Mouse (Mus musculus) hindbrain, embryonic 11.5 days (tissue): ENCODE measurements around the gene Tcp10a. TPM values are rescaled to one million over a fixed set of nuclear protein-coding genes. Genes with fewer than 3 reads are reported as not detected.
"Not testable (repeated sequence)": the region's sequence is repeated elsewhere in the genome, so short reads cannot be mapped to it uniquely, and the experiment has no call there.

Experiments
- ATAC-seq: fragments of 200-750 bp; cut with Nextera tagmentation; 2 replicates; pipeline ENCODE4 v1.8.0; 2017; ENCODE audit warnings: mild to moderate bottlenecking, moderate TSS enrichment, moderate library complexity; ENCODE audit not compliant: low FRiP score
- DNase-seq: peaks from one replicate; pipeline ENCODE4 v3.0.0-alpha.2; 2015; ENCODE audit warnings: low spot score
- H3K27ac ChIP-seq: fragments of 300-500 bp; sonication (generic); 2 replicates; pipeline ENCODE4 v1.5.1; 2014; ENCODE audit warnings: mild to moderate bottlenecking, low read depth, low read length
- H3K27me3 ChIP-seq: fragments of 300-500 bp; sonication (generic); 2 replicates; pipeline ENCODE4 v1.6.1; 2014; ENCODE audit warnings: mild to moderate bottlenecking, low read length, moderate library complexity, mixed read lengths; ENCODE audit not compliant: control insufficient read depth, insufficient read depth
- H3K36me3 ChIP-seq: fragments of 300-500 bp; sonication (generic); 2 replicates; pipeline ENCODE4 v1.6.1; 2014; ENCODE audit warnings: mild to moderate bottlenecking, low read length, moderate library complexity, mixed read lengths; ENCODE audit not compliant: control insufficient read depth, insufficient read depth
- H3K4me1 ChIP-seq: fragments of 300-500 bp; sonication (generic); replicated peaks from 2 replicates; pipeline ENCODE4 v1.6.1; 2014; ENCODE audit warnings: low read length, mixed read lengths; ENCODE audit not compliant: control insufficient read depth, insufficient read depth
- H3K4me2 ChIP-seq: fragments of 300-500 bp; sonication (generic); replicated peaks from 2 replicates; pipeline ENCODE4 v1.6.1; 2014; ENCODE audit warnings: mild to moderate bottlenecking, low read depth, low read length
- H3K4me3 ChIP-seq: fragments of 300-500 bp; sonication (generic); 2 replicates; pipeline ENCODE4 v1.5.1; 2014; ENCODE audit warnings: low read depth, low read length
- H3K9ac ChIP-seq: fragments of 300-500 bp; sonication (generic); 2 replicates; pipeline ENCODE4 v1.6.1; 2014; ENCODE audit warnings: low read depth, low read length
- H3K9me3 ChIP-seq: fragments of 300-500 bp; sonication (generic); 2 replicates; pipeline ENCODE4 v1.6.1; 2016; ENCODE audit warnings: low read length; ENCODE audit not compliant: control insufficient read depth
- WGBS: fragments of 180-500 bp; shearing (Covaris S2); extraction: QIAGEN DNeasy Blood & Tissue Kit; methylation state at CpG from one replicate; pipeline ENCODE4 v1.1.7; 2014; 5-methylcytosine and 5-hydroxymethylcytosine counted together
- polyA plus RNA-seq: library from polyadenylated mRNA; unstranded; fragments of >200 nt; fragmentation: Nextera tagmentation; extraction: Ambion mirVana; gene quantifications from 2 replicates; pipeline ENCODE4 v1.2.1, GENCODE M21; 2014

Tcp10a gene
- polyA plus RNA-seq, 1 experiment from 2014 or later = not detected

- not testable (repeated sequence) for H3K27me3 ChIP-seq, H3K36me3 ChIP-seq, H3K9ac ChIP-seq, H3K9me3 ChIP-seq, DNase-seq, H3K4me3 ChIP-seq, H3K4me2 ChIP-seq, H3K4me1 ChIP-seq, H3K27ac ChIP-seq, ATAC-seq
- WGBS = 82% methylated on average over 7 of the region's 13 CpGs
Observed at GRCm38 (mm10) chr17:7383167-7384143, 59.0 kb downstream of the Tcp10a start.

GRCm38 (mm10) chr17:7385364-7385763, 60.9 kb downstream of the Tcp10a start, which contains the start of gene Unc93a2:
Gene Unc93a2 (minus strand): TSS chr17:7385464.
- not testable (repeated sequence) for H3K4me2 ChIP-seq, H3K9ac ChIP-seq, DNase-seq, H3K4me1 ChIP-seq, ATAC-seq, H3K4me3 ChIP-seq, H3K27ac ChIP-seq, H3K27me3 ChIP-seq, H3K9me3 ChIP-seq, H3K36me3 ChIP-seq
- 82% methylated on average over 3 of the region's 3 CpGs for WGBS

- ATAC-seq = not testable (repeated sequence)
Observed at GRCm38 (mm10) chr17:7386016-7386415, 61.6 kb downstream of the Tcp10a start.

GRCm38 (mm10) chr17:7388341-7388957, 64.0 kb downstream of the Tcp10a start:
- H3K27ac ChIP-seq, DNase-seq, H3K4me3 ChIP-seq, H3K4me1 ChIP-seq, H3K9me3 ChIP-seq, H3K4me2 ChIP-seq, H3K27me3 ChIP-seq, H3K36me3 ChIP-seq, H3K9ac ChIP-seq: not testable (repeated sequence)
- peak; percentile 30 for ATAC-seq
- no CpG with 5 or more reads among the region's 2 CpGs for WGBS

More at GRCm38 (mm10) chr17:7386016-7386415, 61.6 kb downstream of the Tcp10a start:
- H3K9me3 ChIP-seq, H3K36me3 ChIP-seq, H3K27ac ChIP-seq, H3K4me2 ChIP-seq, H3K9ac ChIP-seq, H3K4me3 ChIP-seq, H3K27me3 ChIP-seq, H3K4me1 ChIP-seq: not testable (repeated sequence)
- DNase-seq = peak; percentile 33
- WGBS = 70% methylated on average over 8 of the region's 8 CpGs

GRCm38 (mm10) chr17:7388958-7389356, 64.5 kb downstream of the Tcp10a start:
- not testable (repeated sequence) for H3K27me3 ChIP-seq, H3K36me3 ChIP-seq, ATAC-seq, H3K4me2 ChIP-seq, DNase-seq, H3K27ac ChIP-seq, H3K9me3 ChIP-seq, H3K9ac ChIP-seq, H3K4me1 ChIP-seq, H3K4me3 ChIP-seq
- 90% methylated on average over 6 of the region's 8 CpGs for WGBS

- not testable (repeated sequence) for H3K4me2 ChIP-seq, H3K9ac ChIP-seq, H3K36me3 ChIP-seq, H3K4me1 ChIP-seq, H3K27ac ChIP-seq, H3K4me3 ChIP-seq, DNase-seq, ATAC-seq, H3K9me3 ChIP-seq, H3K27me3 ChIP-seq
- 87% methylated on average over 7 of the region's 7 CpGs for WGBS
Observed at GRCm38 (mm10) chr17:7389898-7390297, 65.5 kb downstream of the Tcp10a start.

GRCm38 (mm10) chr17:7395116-7395515, 70.7 kb downstream of the Tcp10a start:
- H3K27me3 ChIP-seq, H3K27ac ChIP-seq, DNase-seq, H3K4me1 ChIP-seq, ATAC-seq, H3K4me2 ChIP-seq, H3K9me3 ChIP-seq, H3K4me3 ChIP-seq, H3K9ac ChIP-seq, H3K36me3 ChIP-seq: not testable (repeated sequence)
- WGBS = 92% methylated on average over 7 of the region's 7 CpGs
